Mouse (Mus musculus) intestine, postnatal 0 days (tissue): ENCODE results near the gene Atp6v0e. TPM values are rescaled to one million over a fixed set of nuclear protein-coding genes. Genes with fewer than 3 reads are reported as not detected.

Source experiments
- ATAC-seq: fragments of 200-750 bp; cut with Nextera tagmentation; 2 replicates; pipeline ENCODE4 v1.8.0; 2017; ENCODE audit warnings: mild to moderate bottlenecking, moderate TSS enrichment, moderate library complexity
- H3K27ac ChIP-seq: fragments of 300-500 bp; sonication (generic); 2 replicates; pipeline ENCODE4 v1.5.1; 2014; ENCODE audit warnings: mild to moderate bottlenecking, low read depth, low read length, moderate library complexity
- H3K27me3 ChIP-seq: fragments of 300-500 bp; sonication (generic); replicated peaks from 2 replicates; pipeline ENCODE4 v1.6.1; 2014; ENCODE audit warnings: low read length, mixed read lengths; ENCODE audit not compliant: control insufficient read depth, insufficient read depth
- H3K36me3 ChIP-seq: fragments of 300-500 bp; sonication (generic); 2 replicates; pipeline ENCODE4 v1.6.1; 2014; ENCODE audit warnings: mild to moderate bottlenecking, moderate library complexity; ENCODE audit not compliant: control insufficient read depth, insufficient read depth
- H3K4me1 ChIP-seq: fragments of 300-500 bp; sonication (generic); replicated peaks from 2 replicates; pipeline ENCODE4 v1.6.1; 2014; ENCODE audit warnings: antibody characterized with exemption, low read length, mixed read lengths; ENCODE audit not compliant: control insufficient read depth, insufficient read depth
- H3K4me2 ChIP-seq: fragments of 300-500 bp; sonication (generic); replicated peaks from 2 replicates; pipeline ENCODE4 v1.6.1; 2014; ENCODE audit warnings: low read depth, mild to moderate bottlenecking, moderate library complexity
- H3K4me3 ChIP-seq: fragments of 300-500 bp; sonication (generic); 2 replicates; pipeline ENCODE4 v1.5.1; 2014; ENCODE audit warnings: low read depth, low read length
- H3K9ac ChIP-seq: fragments of 300-500 bp; sonication (generic); 2 replicates; pipeline ENCODE4 v1.6.1; 2014; ENCODE audit warnings: mild to moderate bottlenecking, low read depth, low read length
- H3K9me3 ChIP-seq: fragments of 300-500 bp; sonication (generic); 2 replicates; pipeline ENCODE4 v1.6.1; 2016; ENCODE audit warnings: mixed run types; ENCODE audit not compliant: control insufficient read depth
- CTCF ChIP-seq: sonication (generic); IDR thresholded peaks from 2 replicates; pipeline ENCODE4 v1.5.1; 2016; ENCODE audit warnings: low read depth, mild to moderate bottlenecking, control low read depth, antibody characterized with exemption, moderate library complexity
- WGBS: fragments of 180-500 bp; shearing (Covaris S2); extraction: QIAGEN DNeasy Blood & Tissue Kit; methylation state at CpG from one replicate; pipeline ENCODE4 v1.1.7; 2014; 5-methylcytosine and 5-hydroxymethylcytosine counted together
- polyA plus RNA-seq: library from polyadenylated mRNA; unstranded; fragments of >200 nt; fragmentation: Nextera tagmentation; extraction: Ambion mirVana; gene quantifications from 2 replicates; pipeline ENCODE4 v1.2.1, GENCODE M21; 2015

Atp6v0e gene
- polyA plus RNA-seq, 1 experiment from 2014 or later = 571 TPM

DNA sequence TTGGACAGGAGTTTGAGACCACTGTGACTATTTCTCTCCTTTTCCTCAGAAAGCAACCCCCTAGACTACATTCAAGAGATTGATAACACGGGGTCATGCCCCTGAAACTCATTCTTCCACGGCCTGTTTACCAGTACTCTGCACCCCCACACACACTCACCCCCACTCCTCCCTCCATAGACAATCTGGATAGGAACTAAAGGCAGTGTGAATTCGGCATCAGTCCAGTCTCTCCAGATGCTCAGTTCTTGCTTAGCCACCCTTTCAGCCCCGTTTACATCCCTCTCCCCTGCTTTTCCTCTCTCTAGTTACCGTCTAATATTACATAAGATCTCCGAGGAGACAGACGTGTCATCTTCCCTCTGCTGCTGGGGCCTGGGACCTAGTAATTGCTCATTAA, 31.1 kb downstream of the Atp6v0e start:
- Histone ChIP-seq H3K4me3 (no peak overlapping the region), H3K4me1 (no peaks in the 10 kb centered on the region), H3K4me2 (no peak overlapping the region), H3K27me3 (no peaks in the 10 kb centered on the region), H3K9me3 (no peaks in the 10 kb centered on the region), H3K27ac (no peak overlapping the region), H3K9ac (no peak overlapping the region), H3K36me3 (peaks cover 36% of the 10 kb centered on the region)
- WGBS = 55% methylated on average over 7 of the region's 7 CpGs
- no peak for ATAC-seq
- TF ChIP-seq CTCF = no peak

DNA sequence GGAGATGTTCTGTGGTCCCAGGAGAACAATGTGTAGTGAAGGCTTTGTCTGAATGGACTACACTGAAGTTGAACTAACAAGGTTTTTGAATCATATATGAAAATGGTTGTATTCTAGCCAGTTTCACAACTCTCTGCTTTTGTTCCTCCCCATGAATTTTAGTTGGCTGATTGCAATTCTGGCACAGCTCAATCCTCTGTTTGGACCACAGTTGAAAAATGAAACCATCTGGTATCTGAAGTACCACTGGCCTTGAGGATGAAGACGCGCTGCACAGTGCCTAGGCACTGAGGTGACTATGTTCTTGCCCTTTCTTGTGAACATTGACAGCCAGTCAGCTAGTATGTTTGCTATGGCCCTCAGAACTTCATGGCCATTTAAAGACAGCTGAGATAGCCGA, 32.2 kb downstream of the Atp6v0e start:
- H3K9me3 ChIP-seq = no peaks in the 10 kb centered on the region
- 95% methylated on average over 3 of the region's 3 CpGs for WGBS
- ATAC-seq = no peak
- no peaks in the 10 kb centered on the region for H3K27me3 ChIP-seq
- peaks cover 34% of the 10 kb centered on the region for H3K36me3 ChIP-seq
- no peak for TF ChIP-seq CTCF
- no peak overlapping the region for H3K27ac ChIP-seq
- no peaks in the 10 kb centered on the region for H3K4me1 ChIP-seq
- H3K4me2 ChIP-seq = no peak overlapping the region
- no peak overlapping the region for H3K9ac ChIP-seq
- H3K4me3 ChIP-seq = no peak overlapping the region

DNA sequence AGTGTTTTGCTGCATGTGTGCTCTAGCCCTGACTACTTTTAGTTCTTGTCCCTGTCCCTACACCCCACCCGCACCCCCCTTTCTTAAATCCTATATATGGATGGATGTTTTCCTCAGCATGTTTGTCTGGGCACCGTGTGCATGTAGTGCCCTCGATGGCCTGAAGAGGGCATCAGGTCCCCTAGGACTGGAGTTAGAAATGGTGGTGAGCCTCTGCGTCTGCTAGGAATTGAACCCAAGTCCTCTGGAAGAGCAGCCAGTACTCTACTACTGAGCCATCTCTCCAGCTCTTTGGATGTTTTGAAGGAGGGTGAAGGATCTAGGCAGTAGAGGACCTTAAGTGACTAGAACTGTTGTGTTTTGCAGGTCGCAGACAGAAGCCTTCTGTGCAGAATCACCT, 35.8 kb downstream of the Atp6v0e start:
- peak; percentile 69 for TF ChIP-seq CTCF
- Histone ChIP-seq H3K27me3 (no peaks in the 10 kb centered on the region), H3K4me2 (no peak overlapping the region), H3K9me3 (no peaks in the 10 kb centered on the region), H3K4me3 (no peak overlapping the region), H3K27ac (0 out of 2 replicates have a peak overlapping the region, but pooled peaks have one; percentile 79), H3K4me1 (0 out of 2 replicates have a peak, but pooled peaks cover 5% of the 10 kb centered on the region), H3K36me3 (peaks cover 39% of the 10 kb centered on the region), H3K9ac (no peak overlapping the region)
- ATAC-seq = no peak
- WGBS = 89% methylated on average over 5 of the region's 5 CpGs

DNA sequence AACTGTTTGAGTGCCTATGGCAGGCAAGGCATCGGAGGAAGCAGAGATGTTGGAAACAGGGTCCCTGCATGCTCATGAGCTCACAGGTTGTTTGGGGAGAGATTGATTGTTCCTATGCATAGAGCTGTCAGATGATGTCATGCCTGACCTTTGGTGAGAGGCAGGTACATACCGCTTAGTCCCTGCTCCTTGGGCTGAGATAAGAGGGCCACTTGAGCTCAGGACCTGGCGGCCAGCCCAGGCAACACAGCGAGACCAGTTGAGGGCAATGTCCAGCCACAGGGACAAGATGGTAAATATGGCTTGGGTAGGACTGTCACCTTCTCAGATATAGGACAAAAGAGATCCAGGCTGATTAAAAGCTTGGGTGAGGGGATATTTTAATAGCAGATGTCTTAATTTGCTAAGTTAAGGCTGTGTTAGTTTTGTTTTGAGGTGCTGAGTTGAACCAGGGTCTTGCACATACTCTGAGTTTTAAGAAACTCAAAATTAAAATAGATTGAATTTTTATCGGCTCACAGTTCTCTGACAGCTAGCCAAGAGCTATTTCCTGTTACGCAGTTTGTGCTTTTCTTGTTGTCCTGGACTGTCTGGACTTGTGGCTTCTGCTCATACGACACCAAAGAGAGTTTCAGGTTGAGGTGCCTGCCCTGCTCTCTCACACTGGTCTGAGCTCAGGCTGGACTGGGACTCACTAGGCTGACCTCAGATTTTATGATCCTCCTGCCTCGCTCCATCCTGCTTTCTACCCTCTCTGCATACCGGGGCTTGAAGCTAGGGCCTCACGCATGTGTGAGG, 37.0 kb downstream of the Atp6v0e start:
- H3K9ac ChIP-seq = no peak overlapping the region
- ATAC-seq = peak; percentile 89
- H3K27ac ChIP-seq = peak overlapping the region; percentile 79

DNA sequence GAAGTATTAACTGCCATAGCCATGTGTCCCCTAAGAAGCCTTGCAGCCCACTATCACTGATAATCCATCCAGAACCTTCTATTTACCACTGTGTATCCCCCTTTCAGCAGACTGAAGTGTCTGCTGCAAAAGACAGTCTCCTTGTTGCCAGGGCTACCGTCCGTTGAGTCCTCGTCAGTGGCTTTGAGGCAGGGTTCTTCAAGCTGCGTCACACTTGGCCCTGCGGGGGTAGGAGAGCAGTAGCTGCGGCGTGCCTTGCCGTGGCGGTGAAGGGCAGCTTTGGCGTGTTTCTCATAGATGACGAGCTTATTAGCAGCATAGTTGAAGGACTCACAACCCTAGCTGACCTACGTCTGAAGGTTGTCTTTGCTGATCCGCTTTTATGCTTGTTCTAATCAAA, 38.5 kb downstream of the Atp6v0e start:
- H3K36me3 ChIP-seq = peaks cover 24% of the 10 kb centered on the region
- ATAC-seq = no peak
- H3K4me1 ChIP-seq = 0 out of 2 replicates have a peak, but pooled peaks cover 5% of the 10 kb centered on the region
- H3K9ac ChIP-seq = no peak overlapping the region
- TF ChIP-seq CTCF = no peak
- H3K9me3 ChIP-seq = no peaks in the 10 kb centered on the region
- H3K4me3 ChIP-seq = no peak overlapping the region
- H3K27me3 ChIP-seq = no peaks in the 10 kb centered on the region
- H3K27ac ChIP-seq = no peak overlapping the region
- WGBS = 88% methylated on average over 13 of the region's 13 CpGs
- H3K4me2 ChIP-seq = no peak overlapping the region

More for the DNA sequence above, 37.0 kb downstream of the Atp6v0e start:
- Histone ChIP-seq H3K27me3 (no peaks in the 10 kb centered on the region), H3K4me3 (no peak overlapping the region), H3K4me2 (no peak overlapping the region), H3K4me1 (0 out of 2 replicates have a peak, but pooled peaks cover 5% of the 10 kb centered on the region), H3K36me3 (peaks cover 34% of the 10 kb centered on the region), H3K9me3 (no peaks in the 10 kb centered on the region)
- TF ChIP-seq CTCF = peak; percentile 31; the same call in 1 of the 2 replicates
- 64% methylated on average over 10 of the region's 10 CpGs for WGBS

DNA sequence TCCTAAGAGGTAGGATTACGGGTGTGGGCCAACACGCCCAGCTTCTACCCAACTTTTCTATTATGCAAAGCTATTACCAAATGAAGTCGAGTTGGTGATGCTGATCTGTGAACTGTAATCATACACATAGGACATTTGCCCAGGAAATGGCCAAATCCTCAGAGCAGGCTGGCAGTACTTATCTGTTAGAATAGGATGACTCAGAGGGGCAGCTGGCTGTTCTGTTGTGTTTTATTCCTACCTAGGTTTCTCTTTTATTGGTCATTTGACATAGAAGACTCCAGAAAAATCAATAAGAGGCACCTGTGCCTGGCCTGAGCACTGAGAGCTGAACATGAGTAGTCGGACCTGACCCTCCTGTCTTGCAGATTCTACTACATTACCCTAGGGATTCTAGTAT, 39.6 kb downstream of the Atp6v0e start:
- Histone ChIP-seq H3K27ac (peak overlapping the region; percentile 30; the same call in 1 of the 2 replicates), H3K36me3 (peaks cover 21% of the 10 kb centered on the region; the same call in 1 of the 2 replicates), H3K9me3 (no peaks in the 10 kb centered on the region), H3K27me3 (no peaks in the 10 kb centered on the region), H3K4me1 (0 out of 2 replicates have a peak, but pooled peaks cover 5% of the 10 kb centered on the region), H3K4me3 (no peak overlapping the region), H3K4me2 (no peak overlapping the region), H3K9ac (no peak overlapping the region)
- 55% methylated on average over 4 of the region's 4 CpGs for WGBS
- no peak for TF ChIP-seq CTCF
- ATAC-seq = peak; percentile 13; the same call in 1 of the 2 replicates
